Mouse (Mus musculus) heart, embryonic 10.5 days (tissue): ENCODE data around the gene Cnr1. TPM values are rescaled to one million over a fixed set of nuclear protein-coding genes. Genes with fewer than 3 reads are reported as not detected.

Source experiments
- DNase-seq: peaks from one replicate; pipeline ENCODE4 v3.0.0-alpha.2; 2017; ENCODE audit warnings: low spot score
- H3K27ac ChIP-seq: fragments of 300-500 bp; sonication (generic); 2 replicates; pipeline ENCODE4 v1.5.1; 2016; ENCODE audit warnings: mild to moderate bottlenecking
- H3K27me3 ChIP-seq: fragments of 300-500 bp; sonication (generic); 2 replicates; pipeline ENCODE4 v1.6.1; 2016; ENCODE audit warnings: mild to moderate bottlenecking; ENCODE audit not compliant: poor library complexity, insufficient read depth, severe bottlenecking
- H3K36me3 ChIP-seq: fragments of 300-500 bp; sonication (generic); 2 replicates; pipeline ENCODE4 v1.6.1; 2016; ENCODE audit warnings: mild to moderate bottlenecking, moderate library complexity
- H3K4me1 ChIP-seq: fragments of 300-500 bp; sonication (generic); 2 replicates; pipeline ENCODE4 v1.6.1; 2016; ENCODE audit warnings: mild to moderate bottlenecking
- H3K4me3 ChIP-seq: fragments of 300-500 bp; sonication (generic); 2 replicates; pipeline ENCODE4 v1.5.1; 2016; ENCODE audit warnings: mild to moderate bottlenecking, moderate library complexity
- H3K9me3 ChIP-seq: fragments of 300-500 bp; sonication (generic); 2 replicates; pipeline ENCODE4 v1.6.1; 2016; ENCODE audit warnings: mild to moderate bottlenecking, moderate library complexity
- WGBS: fragments of 180-500 bp; shearing (Covaris S2); methylation state at CpG from one replicate; pipeline ENCODE4 v1.1.7; 2016; 5-methylcytosine and 5-hydroxymethylcytosine counted together
- polyA plus RNA-seq: library from polyadenylated mRNA; unstranded; fragments of >200 nt; fragmentation: Nextera tagmentation; extraction: Ambion mirVana; gene quantifications from 2 replicates; pipeline ENCODE4 v1.2.1, GENCODE M21; 2016

The Cnr1 gene
- polyA plus RNA-seq, 1 experiment from 2014 or later = 1.6 TPM

- peaks cover 41% of the 10 kb centered on the region for H3K27me3 ChIP-seq
- no peak for DNase-seq
- H3K27ac ChIP-seq = no peak overlapping the region
- 44% methylated on average over 5 of the region's 5 CpGs for WGBS
- H3K4me1 ChIP-seq = peaks cover 17% of the 10 kb centered on the region; the same call in 1 of the 2 replicates
- H3K4me3 ChIP-seq = no peak overlapping the region
- no peaks in the 10 kb centered on the region for H3K9me3 ChIP-seq
- no peaks in the 10 kb centered on the region for H3K36me3 ChIP-seq
These were observed 3.6 kb upstream of the Cnr1 start for GRCm38 (mm10) chr4:33920807-33921206.

DNA sequence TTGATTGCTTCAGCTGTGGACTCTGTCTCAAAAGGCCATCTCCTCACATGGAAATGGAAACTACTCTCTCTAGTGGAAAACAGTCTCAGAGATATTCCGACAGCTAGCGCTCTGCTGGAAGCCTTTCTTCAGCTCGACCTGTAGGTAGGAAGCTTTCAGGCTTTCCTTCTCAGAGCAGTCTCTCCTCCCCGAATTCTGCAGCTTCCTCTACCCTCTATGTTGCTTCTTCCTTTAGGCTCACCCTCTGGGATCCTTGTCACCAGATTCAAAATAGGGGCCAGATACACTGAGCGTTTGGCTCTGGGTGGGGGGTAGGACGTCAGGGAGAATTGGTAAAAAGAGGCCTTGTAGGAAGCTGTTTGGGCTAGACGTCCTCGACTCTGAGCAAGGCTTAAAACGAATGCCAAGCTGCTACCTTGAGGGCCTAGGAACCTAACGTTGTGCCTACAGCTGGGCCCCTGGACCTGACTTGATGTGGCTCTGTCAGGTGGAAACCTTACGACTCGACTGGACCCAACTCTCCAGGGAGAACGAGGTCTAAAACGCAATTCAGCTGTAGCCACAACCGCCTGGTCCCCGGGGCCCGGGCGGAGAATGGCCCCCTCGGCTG lies 1.1 kb upstream of the Cnr1 start:
- no peaks in the 10 kb centered on the region for H3K36me3 ChIP-seq
- WGBS = 2% methylated on average over 19 of the region's 19 CpGs
- peaks cover 52% of the 10 kb centered on the region for H3K27me3 ChIP-seq
- H3K4me1 ChIP-seq = peaks cover 17% of the 10 kb centered on the region; the same call in 1 of the 2 replicates
- peak overlapping the region; percentile 79 for H3K4me3 ChIP-seq
- H3K27ac ChIP-seq = peak overlapping the region; percentile 92
- DNase-seq = peak; percentile 77
- no peaks in the 10 kb centered on the region for H3K9me3 ChIP-seq

- H3K4me1 ChIP-seq = peaks cover 17% of the 10 kb centered on the region; the same call in 1 of the 2 replicates
- WGBS = under 1% methylated on average over 48 of the region's 55 CpGs
- no peaks in the 10 kb centered on the region for H3K9me3 ChIP-seq
- H3K27ac ChIP-seq = peak overlapping the region; percentile 92
- peak overlapping the region; percentile 79 for H3K4me3 ChIP-seq
- H3K27me3 ChIP-seq = peaks cover 52% of the 10 kb centered on the region
- no peak for DNase-seq
- no peaks in the 10 kb centered on the region for H3K36me3 ChIP-seq
These were observed 596 bp upstream of the Cnr1 start for GRCm38 (mm10) chr4:33923761-33924233.

GRCm38 (mm10) chr4:33924889-33925245 lies 474 bp downstream of the Cnr1 start:
- peak overlapping the region; percentile 92 for H3K27ac ChIP-seq
- H3K36me3 ChIP-seq = no peaks in the 10 kb centered on the region
- H3K4me1 ChIP-seq = peaks cover 17% of the 10 kb centered on the region; the same call in 1 of the 2 replicates
- no peaks in the 10 kb centered on the region for H3K9me3 ChIP-seq
- peak overlapping the region; percentile 79 for H3K4me3 ChIP-seq
- H3K27me3 ChIP-seq = peaks cover 52% of the 10 kb centered on the region
- DNase-seq = no peak
- WGBS = under 1% methylated on average over 24 of the region's 24 CpGs

DNA sequence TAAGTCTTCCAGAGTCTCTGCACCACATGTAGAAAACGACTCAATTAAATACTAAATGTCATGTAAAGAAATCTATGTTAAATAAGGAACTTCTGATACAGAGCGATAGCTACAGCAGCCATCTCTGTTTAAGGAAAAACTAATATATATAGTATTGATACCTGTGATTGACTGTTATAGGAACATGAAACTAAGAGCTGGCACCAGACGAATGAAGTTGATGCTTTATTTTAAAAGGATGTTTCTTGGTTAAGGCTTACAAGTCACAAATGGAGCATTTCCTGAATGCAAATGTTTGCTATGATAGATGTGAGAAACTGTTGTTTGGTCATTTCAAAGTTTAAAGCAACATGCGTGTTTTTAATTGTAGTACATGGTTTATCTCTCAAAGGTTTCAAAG lies 1.1 kb downstream of the Cnr1 start:
- no peak overlapping the region for H3K27ac ChIP-seq
- WGBS = 49% methylated on average over 4 of the region's 4 CpGs
- peaks cover 52% of the 10 kb centered on the region for H3K27me3 ChIP-seq
- H3K4me1 ChIP-seq = peaks cover 17% of the 10 kb centered on the region; the same call in 1 of the 2 replicates
- no peaks in the 10 kb centered on the region for H3K9me3 ChIP-seq
- no peak for DNase-seq
- no peaks in the 10 kb centered on the region for H3K36me3 ChIP-seq
- H3K4me3 ChIP-seq = peak overlapping the region; percentile 79

GRCm38 (mm10) chr4:33926010-33926409 lies 1.6 kb downstream of the Cnr1 start:
- Histone ChIP-seq H3K27me3 (peaks cover 47% of the 10 kb centered on the region), H3K27ac (no peak overlapping the region), H3K4me1 (peaks cover 17% of the 10 kb centered on the region; the same call in 1 of the 2 replicates), H3K4me3 (no peak overlapping the region), H3K36me3 (no peaks in the 10 kb centered on the region), H3K9me3 (no peaks in the 10 kb centered on the region)
- DNase-seq = no peak
- 59% methylated on average over 6 of the region's 6 CpGs for WGBS

GRCm38 (mm10) chr4:33926730-33927263 lies 2.4 kb downstream of the Cnr1 start:
- no peak for DNase-seq
- WGBS = 82% methylated on average over 7 of the region's 7 CpGs
- no peak overlapping the region for H3K27ac ChIP-seq

GRCm38 (mm10) chr4:33927644-33928043 lies 3.3 kb downstream of the Cnr1 start:
- Histone ChIP-seq H3K36me3 (no peaks in the 10 kb centered on the region), H3K4me1 (peaks cover 17% of the 10 kb centered on the region; the same call in 1 of the 2 replicates), H3K27me3 (peaks cover 34% of the 10 kb centered on the region), H3K27ac (no peak overlapping the region), H3K9me3 (no peaks in the 10 kb centered on the region), H3K4me3 (no peak overlapping the region)
- no peak for DNase-seq
- WGBS = 87% methylated on average over 3 of the region's 3 CpGs

More at GRCm38 (mm10) chr4:33926730-33927263, 2.4 kb downstream of the Cnr1 start:
- H3K9me3 ChIP-seq = no peaks in the 10 kb centered on the region
- peaks cover 17% of the 10 kb centered on the region; the same call in 1 of the 2 replicates for H3K4me1 ChIP-seq
- no peaks in the 10 kb centered on the region for H3K36me3 ChIP-seq
- H3K4me3 ChIP-seq = no peak overlapping the region
- H3K27me3 ChIP-seq = peaks cover 43% of the 10 kb centered on the region

GRCm38 (mm10) chr4:33928450-33928849 lies 4.1 kb downstream of the Cnr1 start:
- Histone ChIP-seq H3K36me3 (no peaks in the 10 kb centered on the region), H3K4me3 (no peak overlapping the region), H3K27ac (no peak overlapping the region), H3K27me3 (peaks cover 27% of the 10 kb centered on the region), H3K9me3 (no peaks in the 10 kb centered on the region), H3K4me1 (peaks cover 14% of the 10 kb centered on the region; the same call in 1 of the 2 replicates)
- 55% methylated on average over 1 of the region's 1 CpGs for WGBS
- no peak for DNase-seq

DNA sequence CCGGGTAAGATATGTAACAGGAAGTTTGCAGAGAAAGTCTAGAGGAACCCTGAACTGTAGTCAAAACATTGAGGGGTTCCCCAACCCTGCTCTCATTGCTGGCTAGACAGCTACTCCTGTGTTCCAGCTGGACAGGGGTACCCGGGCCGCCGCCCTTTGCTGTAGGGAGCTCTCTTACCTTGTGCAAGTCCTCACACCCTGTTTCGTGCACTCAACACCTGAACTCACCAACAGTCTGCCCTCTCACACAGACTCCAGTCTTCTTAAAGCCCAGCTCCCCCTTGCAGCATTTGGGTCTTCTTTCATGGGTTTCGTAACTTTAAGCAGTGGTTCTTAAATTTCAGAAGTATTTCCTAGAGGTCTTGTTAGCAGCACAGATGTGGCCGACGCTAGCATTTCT lies 7.0 kb downstream of the Cnr1 start:
- 80% methylated on average over 8 of the region's 8 CpGs for WGBS
- Histone ChIP-seq H3K27ac (no peak overlapping the region), H3K9me3 (no peaks in the 10 kb centered on the region), H3K36me3 (no peaks in the 10 kb centered on the region), H3K4me1 (no peaks in the 10 kb centered on the region), H3K27me3 (peaks cover 5% of the 10 kb centered on the region; the same call in 1 of the 2 replicates), H3K4me3 (no peak overlapping the region)
- DNase-seq = no peak

- H3K27ac ChIP-seq = no peak overlapping the region
- H3K4me1 ChIP-seq = no peaks in the 10 kb centered on the region
- 75% methylated on average over 5 of the region's 5 CpGs for WGBS
- no peaks in the 10 kb centered on the region for H3K27me3 ChIP-seq
- H3K36me3 ChIP-seq = no peaks in the 10 kb centered on the region
- no peak for DNase-seq
- no peaks in the 10 kb centered on the region for H3K9me3 ChIP-seq
- H3K4me3 ChIP-seq = no peak overlapping the region
These were observed 17.2 kb downstream of the Cnr1 start for GRCm38 (mm10) chr4:33941557-33941956.

DNA sequence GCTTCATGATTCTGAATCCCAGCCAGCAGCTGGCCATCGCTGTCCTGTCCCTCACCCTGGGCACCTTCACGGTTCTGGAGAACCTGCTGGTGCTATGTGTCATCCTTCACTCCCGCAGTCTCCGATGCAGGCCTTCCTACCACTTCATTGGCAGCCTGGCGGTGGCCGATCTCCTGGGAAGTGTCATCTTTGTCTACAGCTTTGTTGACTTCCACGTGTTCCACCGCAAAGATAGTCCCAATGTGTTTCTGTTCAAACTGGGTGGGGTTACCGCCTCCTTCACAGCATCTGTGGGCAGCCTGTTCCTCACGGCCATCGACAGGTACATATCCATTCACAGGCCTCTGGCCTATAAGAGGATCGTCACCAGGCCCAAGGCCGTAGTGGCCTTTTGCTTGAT lies 19.5 kb downstream of the Cnr1 start:
- Histone ChIP-seq H3K4me3 (no peak overlapping the region), H3K36me3 (no peaks in the 10 kb centered on the region), H3K9me3 (no peaks in the 10 kb centered on the region), H3K27ac (no peak overlapping the region), H3K4me1 (no peaks in the 10 kb centered on the region), H3K27me3 (no peaks in the 10 kb centered on the region)
- 93% methylated on average over 13 of the region's 13 CpGs for WGBS
- DNase-seq = no peak

GRCm38 (mm10) chr4:33945742-33946141 lies 21.3 kb downstream of the Cnr1 start:
- DNase-seq = no peak
- Histone ChIP-seq H3K4me1 (no peaks in the 10 kb centered on the region), H3K9me3 (no peaks in the 10 kb centered on the region), H3K36me3 (no peaks in the 10 kb centered on the region), H3K27me3 (no peaks in the 10 kb centered on the region), H3K4me3 (no peak overlapping the region), H3K27ac (no peak overlapping the region)
- 80% methylated on average over 2 of the region's 2 CpGs for WGBS
